Mouse (Mus musculus): Measurements from ENCODE around the gene Ndufs6. TPM values are rescaled to one million over a fixed set of nuclear protein-coding genes. Genes with fewer than 3 reads are reported as not detected.

Gene Ndufs6
- total and polyA plus RNA-seq, 3 experiments, result 266 to 276 TPM; not detected in 1

GRCm38 (mm10) chr13:73269891-73270290 is 58.5 kb downstream of the Ndufs6 start:
- Histone ChIP-seq H3K4me1 (ENCODE audit: control insufficient read depth in 1 of 2, insufficient read depth in 2 of 2, low read length in 2 of 2) (no peaks in the 10 kb centered on the region), H3K79me2 (ENCODE audit: control insufficient read depth, insufficient read depth, low read length, poor library complexity) (no peaks in the 10 kb centered on the region), H3K9ac (ENCODE audit: control insufficient read depth, low read depth, low read length, poor library complexity, severe bottlenecking) (no peak overlapping the region), H3K4me3 (ENCODE audit: control insufficient read depth in 1 of 2, insufficient read depth in 1 of 2, low read depth in 2 of 2, low read length in 2 of 2) (no peak overlapping the region), H3K27ac (ENCODE audit: control insufficient read depth, low read depth, low read length) (no peak overlapping the region), H3K27me3 (ENCODE audit: control insufficient read depth in 1 of 2, insufficient read depth in 2 of 2, low read length in 2 of 2) (no peaks in the 10 kb centered on the region), H3K9me3 (replicated peaks; ENCODE audit: insufficient read depth, low read length) (no peaks in the 10 kb centered on the region), H3K36me3 (ENCODE audit: control insufficient read depth in 1 of 2, insufficient read depth in 2 of 2, low read length in 2 of 2) (no peaks in the 10 kb centered on the region)
- no peak for TF ChIP-seq GABPA (IDR thresholded peaks at IDR 0.05; ENCODE audit: low read depth, low read length)
- TF ChIP-seq NRF1 (IDR thresholded peaks at IDR 0.05; ENCODE audit: insufficient read depth, low read depth, low read length, poor library complexity, severe bottlenecking), result no peak
- no peak for TF ChIP-seq ETS1 (IDR thresholded peaks at IDR 0.05; ENCODE audit: low read depth, low read length)
- TF ChIP-seq HCFC1 (IDR thresholded peaks at IDR 0.05; ENCODE audit: low read depth, low read length), result no peak
- DNase-seq (ENCODE audit: low read depth, low spot score), result no peak

Other genes with a start within 250 kb of the Ndufs6 start
- not detected in 2 replicates for gene Irx4, start 68.1 kb downstream of the Ndufs6 start, total RNA-seq (2012; rRNA removed)
- gene Irx4, start 68.1 kb downstream of the Ndufs6 start, polyA plus RNA-seq (2012; ENCODE audit: insufficient read depth in 1 of 2, insufficient read length in 2 of 2, low read depth in 1 of 2, low replicate concordance in 2 of 2, missing spikeins in 1 of 2), result not detected
- gene Mrpl36, start within 50 bp of the Ndufs6 start, total RNA-seq (2012; rRNA removed), result 140 and 142 TPM in 2 replicates
- 100 to 1,000 TPM in 1 of 2 experiments, not detected in 1; 147 TPM for gene Mrpl36, start within 50 bp of the Ndufs6 start, polyA plus RNA-seq (2012; ENCODE audit: insufficient read depth in 1 of 2, insufficient read length in 2 of 2, low read depth in 1 of 2, low replicate concordance in 2 of 2, missing spikeins in 1 of 2)
- gene Lpcat1, start 138.7 kb upstream of the Ndufs6 start, total RNA-seq (2012; rRNA removed), result 30.5 and 38.8 TPM in 2 replicates
- 10 to 100 TPM in 1 of 2 experiments, not detected in 1; 31.5 TPM for gene Lpcat1, start 138.7 kb upstream of the Ndufs6 start, polyA plus RNA-seq (2012; ENCODE audit: insufficient read depth in 1 of 2, insufficient read length in 2 of 2, low read depth in 1 of 2, low replicate concordance in 2 of 2, missing spikeins in 1 of 2)
- gene Slc6a3, start 208.2 kb upstream of the Ndufs6 start, total RNA-seq (2012; rRNA removed), result 0.07 and 0.08 TPM in 2 replicates
- gene Slc6a3, start 208.2 kb upstream of the Ndufs6 start, polyA plus RNA-seq (2012; ENCODE audit: insufficient read depth in 1 of 2, insufficient read length in 2 of 2, low read depth in 1 of 2, low replicate concordance in 2 of 2, missing spikeins in 1 of 2), result under 1 TPM in 1 of 2 experiments, not detected in 1; 0.10 TPM